Mouse (Mus musculus): ENCODE measurements around the gene Dclk2.
A peak's percentile ranks its signal among the peaks of the same experiment; 100 is the strongest.

The Dclk2 gene

DNA sequence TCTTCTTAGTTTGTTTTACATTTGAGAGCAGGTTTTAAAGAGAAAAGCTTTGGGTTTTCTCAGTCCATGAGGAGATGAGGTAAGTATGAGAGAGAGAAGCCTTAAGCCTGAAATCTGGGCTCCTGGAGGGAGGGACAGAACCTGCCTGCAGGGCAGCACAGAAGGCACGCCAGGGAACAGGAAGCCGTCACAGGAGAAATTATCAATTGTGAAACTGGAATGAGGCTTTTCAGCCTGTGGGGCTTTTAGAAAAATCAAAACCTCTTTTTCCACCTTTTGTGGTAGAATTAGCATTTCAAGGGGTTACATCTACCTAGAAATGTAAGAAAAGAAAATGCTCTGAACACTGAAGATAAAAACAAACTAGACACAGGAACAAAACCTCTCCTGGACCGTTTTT is 81.0 kb downstream of the Dclk2 start:
- DNase-seq, result no peak

- no peak for DNase-seq
Observed at GRCm38 (mm10) chr3:86837386-86837785, 83.3 kb downstream of the Dclk2 start.

GRCm38 (mm10) chr3:86835180-86835579 is 85.5 kb downstream of the Dclk2 start:
- no peak for DNase-seq

GRCm38 (mm10) chr3:86834341-86834740 is 86.3 kb downstream of the Dclk2 start:
- no peak for DNase-seq

GRCm38 (mm10) chr3:86832591-86833267 is 87.9 kb downstream of the Dclk2 start:
- DNase-seq, result no peak

DNA sequence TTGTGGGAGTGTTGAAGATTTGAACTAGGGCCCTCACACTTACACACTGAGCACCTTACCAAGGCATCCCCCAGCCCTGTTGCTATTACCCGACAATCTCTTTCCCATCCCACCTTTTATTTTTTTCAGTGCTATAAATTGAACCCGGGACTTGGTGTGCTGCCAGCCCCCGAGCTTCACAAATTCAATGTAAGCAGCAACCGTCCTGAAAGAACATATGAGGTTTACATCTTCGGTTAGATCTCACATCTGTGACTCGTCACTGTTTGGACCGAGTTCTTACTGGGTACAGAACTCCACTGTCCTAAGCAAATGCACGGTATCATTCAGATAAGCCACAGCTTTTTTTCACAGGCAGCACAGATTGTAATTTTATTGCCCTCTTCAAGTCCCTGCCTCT is 88.5 kb downstream of the Dclk2 start:
- peak; percentile 57 for DNase-seq

GRCm38 (mm10) chr3:86827506-86827905 is 93.1 kb downstream of the Dclk2 start:
- DNase-seq, result no peak

GRCm38 (mm10) chr3:86821383-86821782 is 99.3 kb downstream of the Dclk2 start:
- no peak for DNase-seq

GRCm38 (mm10) chr3:86820344-86820743 is 100.3 kb downstream of the Dclk2 start:
- DNase-seq, result no peak

- no peak for DNase-seq
Observed at GRCm38 (mm10) chr3:86819372-86819771, 101.3 kb downstream of the Dclk2 start.

GRCm38 (mm10) chr3:86818001-86818585 is 102.6 kb downstream of the Dclk2 start:
- DNase-seq, result no peak

- peak; percentile 71 for DNase-seq
Observed at GRCm38 (mm10) chr3:86812689-86813088, 108.0 kb downstream of the Dclk2 start.

- no peak for DNase-seq
Observed at GRCm38 (mm10) chr3:86810908-86811307, 109.7 kb downstream of the Dclk2 start.

GRCm38 (mm10) chr3:86809646-86810045 is 111.0 kb downstream of the Dclk2 start:
- DNase-seq, result no peak

DNA sequence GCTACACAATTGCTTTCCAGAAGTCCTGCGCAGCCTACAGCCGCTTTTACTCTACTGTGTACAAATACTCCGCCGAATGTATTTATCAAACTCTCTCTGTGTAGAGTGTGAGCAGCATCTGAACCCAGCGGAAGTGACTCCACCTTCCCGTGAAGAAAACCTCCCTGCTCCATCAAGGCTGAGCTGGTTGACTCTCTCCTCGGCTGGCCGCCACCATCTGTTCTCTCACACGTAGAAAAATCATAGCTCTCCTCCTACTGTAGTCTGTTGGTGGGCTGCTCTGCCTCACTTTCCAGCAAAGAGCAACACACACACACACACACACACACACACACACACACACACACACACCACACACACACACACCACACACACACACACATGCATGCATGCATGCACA is 111.5 kb downstream of the Dclk2 start:
- no peak for DNase-seq

DNA sequence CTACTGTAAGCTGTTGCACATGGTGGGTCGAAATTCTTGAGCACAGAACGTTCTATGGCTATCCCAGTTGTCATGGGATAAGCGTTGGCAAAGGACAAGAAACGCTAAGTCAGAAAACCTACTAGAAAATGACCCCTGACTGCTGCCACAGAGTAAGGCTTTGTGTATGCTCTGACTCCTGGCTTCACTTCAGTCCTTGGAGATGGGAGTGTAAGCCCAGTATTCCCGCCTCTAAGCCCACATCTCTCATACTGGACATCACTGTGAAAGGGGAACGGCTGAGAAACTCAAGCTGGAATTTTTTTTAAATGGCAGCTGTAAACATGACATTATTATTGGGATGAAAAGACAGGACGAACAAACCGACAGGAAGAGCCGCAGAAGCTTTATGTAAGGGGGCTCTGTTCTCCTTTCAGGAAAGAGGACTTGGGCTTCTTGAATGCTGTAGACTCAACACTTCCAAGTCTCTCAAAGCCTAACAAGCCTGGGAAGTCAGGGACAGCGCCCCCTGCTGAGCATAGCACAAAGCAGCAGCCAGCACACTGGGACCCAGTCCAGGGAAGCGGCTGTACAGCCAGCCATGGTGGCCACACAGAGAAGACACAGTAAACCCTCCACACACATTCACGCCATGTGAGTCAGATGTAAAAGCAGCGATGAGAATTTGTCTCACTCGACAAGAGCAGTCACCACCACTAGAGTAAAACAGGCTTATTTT is 112.7 kb downstream of the Dclk2 start:
- no peak for DNase-seq

GRCm38 (mm10) chr3:86806834-86807233 is 113.8 kb downstream of the Dclk2 start:
- no peak for DNase-seq

GRCm38 (mm10) chr3:86804265-86804664 is 116.4 kb downstream of the Dclk2 start:
- DNase-seq, result peak; percentile 84

DNA sequence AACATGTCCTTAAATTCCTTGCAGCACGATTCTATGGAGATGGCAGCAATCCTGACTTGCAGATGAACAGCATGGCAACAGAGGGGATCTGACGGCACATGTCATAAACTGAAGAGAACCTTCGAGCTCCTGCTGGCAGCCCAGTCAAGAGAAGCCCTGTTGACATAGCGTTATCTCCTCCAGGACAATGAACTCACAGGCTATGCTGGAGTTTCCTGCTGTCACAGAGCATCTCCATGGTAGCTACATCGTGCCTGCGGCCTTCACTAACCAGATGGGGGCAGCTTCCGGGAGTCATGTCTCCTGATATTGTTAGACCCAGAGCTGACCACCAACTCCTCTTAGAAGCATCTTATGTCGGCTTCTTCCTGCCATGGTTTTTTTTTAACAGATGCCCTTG is 117.8 kb downstream of the Dclk2 start:
- DNase-seq, result no peak

DNA sequence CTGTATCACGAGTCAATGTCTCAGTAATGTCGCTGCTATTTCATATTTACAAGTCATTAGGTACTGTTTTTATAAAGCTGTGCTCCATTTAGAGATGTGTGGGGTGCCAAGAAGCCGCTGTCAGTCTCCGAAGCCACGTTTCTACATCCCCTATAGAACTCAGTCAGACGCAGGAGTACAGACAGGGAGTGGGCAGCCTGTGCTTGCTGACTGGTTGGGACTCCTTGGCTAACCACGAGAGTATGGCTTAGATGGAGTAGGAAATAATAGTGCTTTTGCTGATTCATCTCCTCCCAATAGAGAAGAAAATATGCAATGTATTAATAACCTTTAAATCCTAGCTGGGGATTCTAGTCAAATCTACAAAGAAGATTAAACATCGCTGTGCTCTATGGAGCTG is 119.8 kb downstream of the Dclk2 start:
- no peak for DNase-seq

DNA sequence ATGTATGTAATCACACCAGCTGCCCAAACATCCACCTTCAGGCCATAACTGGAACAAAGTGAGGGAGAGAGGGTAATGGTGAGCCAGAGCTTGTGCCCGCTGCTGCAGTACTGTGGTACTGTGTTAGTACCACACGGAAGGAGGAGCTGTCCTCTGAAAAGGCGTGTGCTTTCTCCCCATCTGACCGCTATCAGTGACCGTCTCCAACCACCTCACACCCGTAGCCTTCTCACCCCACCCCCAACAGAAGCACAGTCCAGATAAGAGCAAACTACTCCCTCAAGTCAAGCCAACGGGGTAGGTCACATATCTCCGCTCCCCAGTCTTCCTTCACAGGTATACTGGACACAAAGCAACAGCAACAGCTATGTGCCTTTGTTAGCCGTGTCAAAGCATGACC is 121.6 kb downstream of the Dclk2 start:
- no peak for DNase-seq

DNA sequence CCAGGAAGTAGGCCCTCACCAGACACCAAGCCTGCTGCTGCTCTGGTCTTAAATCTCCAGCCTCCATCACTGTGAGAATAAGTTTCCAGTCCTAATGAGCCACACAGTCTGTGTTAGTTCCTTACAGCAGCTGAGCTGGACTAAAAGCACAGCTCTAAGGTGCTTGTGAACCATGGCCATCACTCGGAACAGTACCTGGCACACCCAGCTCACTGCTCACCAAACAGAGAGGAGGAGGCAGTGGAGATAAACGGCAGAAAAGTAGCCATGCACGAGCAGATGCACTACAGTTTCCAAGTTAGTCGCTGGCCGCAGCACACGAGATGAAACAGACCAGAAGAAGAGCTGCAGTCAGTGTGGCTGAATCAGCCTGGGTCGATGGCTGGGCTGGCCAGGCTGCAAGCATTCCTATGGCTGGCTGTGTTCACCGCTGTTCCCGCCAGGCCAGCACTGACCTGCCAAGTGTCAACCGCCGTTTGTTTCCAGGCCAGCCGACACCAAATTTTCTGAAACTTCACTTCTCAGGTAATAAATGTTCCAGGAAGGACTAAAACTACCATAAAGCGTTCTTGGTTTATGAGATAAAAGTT is 122.7 kb downstream of the Dclk2 start:
- DNase-seq, result no peak

DNA sequence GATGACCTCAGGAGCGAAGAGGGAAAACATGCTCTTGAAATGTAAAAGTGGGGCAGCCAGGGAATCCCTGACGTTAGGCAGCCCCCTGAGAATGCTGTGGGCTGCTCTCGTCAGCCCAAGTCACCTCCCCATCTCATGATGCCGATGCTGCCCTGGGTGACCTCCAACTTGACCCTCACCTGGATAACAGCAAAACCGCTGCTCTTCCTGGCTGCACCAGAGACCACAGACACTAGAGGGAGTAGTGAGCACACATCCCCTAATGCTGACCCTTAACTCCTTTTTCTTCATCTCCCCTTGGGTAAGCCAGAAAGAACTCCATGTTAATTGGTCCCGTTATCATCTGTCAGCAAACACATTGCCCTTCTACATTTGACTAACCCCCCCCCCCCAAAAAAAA is 123.9 kb downstream of the Dclk2 start:
- no peak for DNase-seq

DNA sequence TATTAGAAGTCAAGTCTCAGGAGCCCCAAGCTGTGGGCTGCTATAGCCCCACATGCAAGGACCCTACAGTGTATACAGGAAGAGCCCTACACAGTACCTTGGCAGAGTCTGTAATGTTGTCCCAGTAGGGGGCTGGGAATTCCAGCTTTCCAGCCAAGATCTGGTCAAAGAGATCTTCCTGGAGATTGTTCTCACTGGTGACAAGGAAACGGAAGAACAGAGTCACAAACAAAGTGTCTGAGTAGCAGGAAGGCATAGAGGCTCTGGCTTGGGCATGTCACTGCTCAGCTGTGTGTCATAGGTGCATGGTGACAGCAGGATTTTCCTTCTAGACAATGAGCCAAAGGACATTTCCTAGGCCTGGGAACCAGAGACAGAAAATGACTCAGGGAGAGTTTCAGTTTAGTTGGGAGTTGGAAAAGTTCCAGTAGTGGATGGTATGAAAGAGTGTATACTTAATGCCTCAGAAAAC is 126.9 kb downstream of the Dclk2 start:
- no peak for DNase-seq
